Mouse (Mus musculus): ENCODE measurements at regions not wholly inside any gene's neighbourhood (a gene's known extent, or its start where the extent isn't known, plus 50 kb on each side); places are given as distances from the start of the nearest gene placed in this dataset.
"Not testable (repeated sequence)": the region's sequence is repeated elsewhere in the genome, so short reads cannot be mapped to it uniquely, and the experiment has no call there.

- ATAC-seq (no peak; the same call in 1 of the 2 replicates), DNase-seq (ENCODE audit: low spot score) (peak; percentile 40)
- Histone ChIP-seq H3K9ac (ENCODE audit: low read length) (no peak overlapping the region), H3K4me3 (ENCODE audit: low read depth, low read length) (no peak overlapping the region), H3K27me3 (replicated peaks; ENCODE audit: control insufficient read depth, insufficient read depth, low read length) (no peaks in the 10 kb centered on the region), H3K36me3 (ENCODE audit: control insufficient read depth, insufficient read depth, low read length) (no peaks in the 10 kb centered on the region), H3K9me3 (replicated peaks; ENCODE audit: control insufficient read depth, low read length) (no peaks in the 10 kb centered on the region), H3K4me1 (ENCODE audit: control insufficient read depth, insufficient read depth, low read length) (no peaks in the 10 kb centered on the region), H3K27ac (ENCODE audit: low read depth, low read length) (no peak overlapping the region), H3K4me2 (ENCODE audit: low read length) (no peak overlapping the region)
- 11% methylated on average over 2 of the region's 2 CpGs for WGBS
Measured at GRCm38 (mm10) chr15:60280378-60280777, 264.0 kb upstream of the 4933412E24Rik start.

DNA sequence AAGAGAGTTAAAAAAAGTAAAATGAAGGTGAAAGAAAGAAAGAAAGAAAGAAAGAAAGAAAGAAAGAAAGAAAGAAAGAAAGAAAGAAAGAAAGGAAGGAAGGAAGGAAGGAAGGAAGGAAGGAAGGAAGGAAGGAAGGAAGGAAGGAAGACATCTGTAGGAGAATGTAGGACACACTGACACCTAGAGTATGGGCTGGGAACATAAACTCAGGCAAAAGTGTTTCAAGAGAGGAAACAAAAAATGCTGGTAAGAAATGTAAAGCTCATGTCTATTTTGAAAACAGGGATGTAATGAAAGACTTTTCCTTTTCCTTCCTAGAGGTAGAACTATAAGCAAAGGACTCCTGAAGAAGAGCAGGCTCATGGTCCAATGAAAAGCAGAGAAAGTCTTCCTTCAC is 237.2 kb upstream of the 4933412E24Rik start:
- not testable (repeated sequence) for H3K27me3 ChIP-seq (replicated peaks; ENCODE audit: control insufficient read depth, insufficient read depth, low read length); H3K4me2 ChIP-seq (ENCODE audit: low read length); ATAC-seq; H3K9ac ChIP-seq (ENCODE audit: low read length); H3K27ac ChIP-seq (ENCODE audit: low read depth, low read length); H3K4me3 ChIP-seq (ENCODE audit: low read depth, low read length); H3K4me1 ChIP-seq (ENCODE audit: control insufficient read depth, insufficient read depth, low read length); H3K9me3 ChIP-seq (replicated peaks; ENCODE audit: control insufficient read depth, low read length); DNase-seq (ENCODE audit: low spot score); H3K36me3 ChIP-seq (ENCODE audit: control insufficient read depth, insufficient read depth, low read length)

- WGBS: 75% methylated on average over 4 of the region's 4 CpGs
- no peak overlapping the region for H3K4me3 ChIP-seq (ENCODE audit: low read depth, low read length)
- no peaks in the 10 kb centered on the region for H3K4me1 ChIP-seq (ENCODE audit: control insufficient read depth, insufficient read depth, low read length)
- no peak for ATAC-seq
- no peak for DNase-seq (ENCODE audit: low spot score)
- no peaks in the 10 kb centered on the region for H3K27me3 ChIP-seq (replicated peaks; ENCODE audit: control insufficient read depth, insufficient read depth, low read length)
- H3K36me3 ChIP-seq (ENCODE audit: control insufficient read depth, insufficient read depth, low read length): no peaks in the 10 kb centered on the region
- H3K27ac ChIP-seq (ENCODE audit: low read depth, low read length): no peak overlapping the region
- H3K4me2 ChIP-seq (ENCODE audit: low read length): no peak overlapping the region
- H3K9me3 ChIP-seq (replicated peaks; ENCODE audit: control insufficient read depth, low read length): no peaks in the 10 kb centered on the region
- no peak overlapping the region for H3K9ac ChIP-seq (ENCODE audit: low read length)
Measured at GRCm38 (mm10) chr15:60226335-60226938, 210.0 kb upstream of the 4933412E24Rik start.

- Histone ChIP-seq H3K27me3 (replicated peaks; ENCODE audit: control insufficient read depth, insufficient read depth, low read length) (no peaks in the 10 kb centered on the region), H3K4me1 (ENCODE audit: control insufficient read depth, insufficient read depth, low read length) (no peaks in the 10 kb centered on the region), H3K4me3 (ENCODE audit: low read depth, low read length) (no peak overlapping the region), H3K27ac (ENCODE audit: low read depth, low read length) (no peak overlapping the region), H3K9me3 (replicated peaks; ENCODE audit: control insufficient read depth, low read length) (no peaks in the 10 kb centered on the region), H3K4me2 (ENCODE audit: low read length) (no peak overlapping the region), H3K36me3 (ENCODE audit: control insufficient read depth, insufficient read depth, low read length) (no peaks in the 10 kb centered on the region), H3K9ac (ENCODE audit: low read length) (no peak overlapping the region)
- no peak for ATAC-seq
- DNase-seq (ENCODE audit: low spot score): no peak
Measured at GRCm38 (mm10) chr15:60195070-60195469, 178.7 kb upstream of the 4933412E24Rik start.

GRCm38 (mm10) chr15:60193157-60193556 is 176.7 kb upstream of the 4933412E24Rik start:
- WGBS: 84% methylated on average over 3 of the region's 3 CpGs
- no peak overlapping the region for H3K4me3 ChIP-seq (ENCODE audit: low read depth, low read length)
- no peaks in the 10 kb centered on the region for H3K4me1 ChIP-seq (ENCODE audit: control insufficient read depth, insufficient read depth, low read length)
- H3K4me2 ChIP-seq (ENCODE audit: low read length): no peak overlapping the region
- DNase-seq (ENCODE audit: low spot score) (peak; percentile 12), ATAC-seq (no peak)
- H3K9me3 ChIP-seq (replicated peaks; ENCODE audit: control insufficient read depth, low read length): no peaks in the 10 kb centered on the region
- no peaks in the 10 kb centered on the region for H3K27me3 ChIP-seq (replicated peaks; ENCODE audit: control insufficient read depth, insufficient read depth, low read length)
- H3K27ac ChIP-seq (ENCODE audit: low read depth, low read length): no peak overlapping the region
- no peak overlapping the region for H3K9ac ChIP-seq (ENCODE audit: low read length)
- H3K36me3 ChIP-seq (ENCODE audit: control insufficient read depth, insufficient read depth, low read length): no peaks in the 10 kb centered on the region

DNA sequence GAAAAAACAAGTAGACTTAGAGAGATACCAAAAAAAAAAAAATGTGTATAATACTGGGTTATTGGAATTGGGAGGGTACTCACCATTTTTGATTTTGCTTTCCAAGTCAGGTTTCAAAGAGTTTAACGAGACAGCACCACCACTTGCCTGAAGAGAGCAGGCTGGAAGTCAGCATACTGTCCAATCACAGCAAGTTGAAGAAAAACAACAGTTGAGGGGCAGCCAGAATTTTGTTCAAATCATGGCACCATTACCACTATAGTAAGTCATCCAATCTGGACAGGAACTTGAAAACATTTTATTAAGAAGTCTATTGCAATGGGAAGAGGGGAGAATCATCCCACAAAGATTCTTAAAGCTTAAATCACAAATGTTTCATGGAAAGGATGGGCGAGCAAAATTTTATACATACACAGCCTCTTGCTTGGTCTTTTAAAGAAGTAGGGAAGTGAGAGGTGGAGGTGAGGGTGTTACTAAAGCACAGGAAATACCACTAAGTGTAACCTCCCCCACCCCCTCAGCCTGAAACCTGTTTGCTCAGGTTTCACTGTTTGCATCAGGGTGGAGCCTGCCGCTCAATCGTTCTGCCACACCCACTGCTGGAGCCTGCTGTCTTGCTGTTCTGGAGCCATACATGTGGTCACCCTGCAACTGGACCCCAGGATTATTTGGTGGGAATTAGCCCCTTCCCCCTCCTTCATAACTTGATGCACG is 170.7 kb upstream of the 4933412E24Rik start:
- Histone ChIP-seq H3K4me3 (ENCODE audit: low read depth, low read length) (no peak overlapping the region), H3K27me3 (replicated peaks; ENCODE audit: control insufficient read depth, insufficient read depth, low read length) (no peaks in the 10 kb centered on the region), H3K4me2 (ENCODE audit: low read length) (no peak overlapping the region), H3K9ac (ENCODE audit: low read length) (no peak overlapping the region), H3K4me1 (ENCODE audit: control insufficient read depth, insufficient read depth, low read length) (no peaks in the 10 kb centered on the region), H3K9me3 (replicated peaks; ENCODE audit: control insufficient read depth, low read length) (no peaks in the 10 kb centered on the region), H3K27ac (ENCODE audit: low read depth, low read length) (no peak overlapping the region), H3K36me3 (ENCODE audit: control insufficient read depth, insufficient read depth, low read length) (no peaks in the 10 kb centered on the region)
- DNase-seq (ENCODE audit: low spot score): no peak
- ATAC-seq: no peak
- 60% methylated on average over 5 of the region's 5 CpGs for WGBS

GRCm38 (mm10) chr15:60141554-60142070 is 125.2 kb upstream of the 4933412E24Rik start:
- DNase-seq (ENCODE audit: low spot score) (no peak), ATAC-seq (no peak)
- Histone ChIP-seq H3K4me1 (ENCODE audit: control insufficient read depth, insufficient read depth, low read length) (no peaks in the 10 kb centered on the region), H3K27me3 (replicated peaks; ENCODE audit: control insufficient read depth, insufficient read depth, low read length) (no peaks in the 10 kb centered on the region), H3K4me3 (ENCODE audit: low read depth, low read length) (no peak overlapping the region), H3K27ac (ENCODE audit: low read depth, low read length) (no peak overlapping the region), H3K9ac (ENCODE audit: low read length) (no peak overlapping the region), H3K9me3 (replicated peaks; ENCODE audit: control insufficient read depth, low read length) (no peaks in the 10 kb centered on the region), H3K36me3 (ENCODE audit: control insufficient read depth, insufficient read depth, low read length) (no peaks in the 10 kb centered on the region), H3K4me2 (ENCODE audit: low read length) (no peak overlapping the region)
- 94% methylated on average over 6 of the region's 6 CpGs for WGBS

DNA sequence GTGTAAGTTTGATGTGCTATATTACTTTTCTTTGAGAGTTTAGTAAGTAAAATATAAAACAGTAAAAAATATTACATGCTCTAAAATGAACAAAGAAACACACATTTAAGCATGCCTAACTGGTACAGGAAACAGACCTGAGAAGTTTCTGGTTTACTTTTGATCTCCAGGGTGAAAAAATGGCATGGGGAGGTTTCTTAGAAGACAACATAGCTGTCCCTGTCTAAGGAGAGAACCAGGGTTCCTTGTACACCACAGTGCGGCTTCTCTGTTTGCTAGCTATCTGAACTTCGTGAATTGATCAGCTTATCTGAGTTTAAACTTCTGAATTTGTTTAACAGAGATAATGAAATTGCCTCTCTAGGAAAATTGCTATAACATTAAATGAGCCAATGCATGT is 120.3 kb upstream of the 4933412E24Rik start:
- H3K4me3 ChIP-seq (ENCODE audit: low read depth, low read length): no peak overlapping the region
- H3K9me3 ChIP-seq (replicated peaks; ENCODE audit: control insufficient read depth, low read length): no peaks in the 10 kb centered on the region
- DNase-seq (ENCODE audit: low spot score) (no peak), ATAC-seq (no peak)
- no peaks in the 10 kb centered on the region for H3K27me3 ChIP-seq (replicated peaks; ENCODE audit: control insufficient read depth, insufficient read depth, low read length)
- H3K36me3 ChIP-seq (ENCODE audit: control insufficient read depth, insufficient read depth, low read length): no peaks in the 10 kb centered on the region
- H3K9ac ChIP-seq (ENCODE audit: low read length): no peak overlapping the region
- H3K27ac ChIP-seq (ENCODE audit: low read depth, low read length): no peak overlapping the region
- WGBS: 87% methylated on average over 2 of the region's 2 CpGs
- no peak overlapping the region for H3K4me2 ChIP-seq (ENCODE audit: low read length)
- H3K4me1 ChIP-seq (ENCODE audit: control insufficient read depth, insufficient read depth, low read length): no peaks in the 10 kb centered on the region

GRCm38 (mm10) chr15:60134515-60134914 is 118.1 kb upstream of the 4933412E24Rik start:
- Histone ChIP-seq H3K4me2 (ENCODE audit: low read length) (no peak overlapping the region), H3K9me3 (replicated peaks; ENCODE audit: control insufficient read depth, low read length) (no peaks in the 10 kb centered on the region), H3K27me3 (replicated peaks; ENCODE audit: control insufficient read depth, insufficient read depth, low read length) (no peaks in the 10 kb centered on the region), H3K36me3 (ENCODE audit: control insufficient read depth, insufficient read depth, low read length) (no peaks in the 10 kb centered on the region), H3K4me3 (ENCODE audit: low read depth, low read length) (no peak overlapping the region), H3K9ac (ENCODE audit: low read length) (no peak overlapping the region), H3K4me1 (ENCODE audit: control insufficient read depth, insufficient read depth, low read length) (no peaks in the 10 kb centered on the region), H3K27ac (ENCODE audit: low read depth, low read length) (no peak overlapping the region)
- ATAC-seq: no peak
- 60% methylated on average over 1 of the region's 1 CpGs for WGBS
- no peak for DNase-seq (ENCODE audit: low spot score)

Data from forebrain, embryonic 14.5 days (tissue).